Mouse (Mus musculus) A20 (cell line): ENCODE results near the gene Ankrd13b.
A peak's percentile ranks its signal among the peaks of the same experiment; 100 is the strongest.

Experiments
- DNase-seq: peaks from one replicate; pipeline ENCODE4 v3.0.0-alpha.2; 2011; ENCODE audit warnings: low read depth, low spot score

Ankrd13b gene

GRCm38 (mm10) chr11:77462283-77463100 lies 27.0 kb downstream of the Ankrd13b start, which contains the start of gene Coro6:
Coro6 (plus strand) TSS chr11:77462411.
- peak; percentile 81 for DNase-seq

GRCm38 (mm10) chr11:77461856-77462255 lies 27.6 kb downstream of the Ankrd13b start:
- no peak for DNase-seq

- peak; percentile 24 for DNase-seq
These were observed 32.6 kb downstream of the Ankrd13b start for GRCm38 (mm10) chr11:77456866-77457265.

- no peak for DNase-seq
These were observed 33.5 kb downstream of the Ankrd13b start for GRCm38 (mm10) chr11:77455770-77456510.

- DNase-seq: no peak
These were observed 36.1 kb downstream of the Ankrd13b start for GRCm38 (mm10) chr11:77453388-77453787.

- DNase-seq: no peak
These were observed 37.8 kb downstream of the Ankrd13b start for GRCm38 (mm10) chr11:77451670-77452069.

- no peak for DNase-seq
These were observed 40.3 kb downstream of the Ankrd13b start for GRCm38 (mm10) chr11:77449224-77449623.

- peak; percentile 95 for DNase-seq
These were observed 42.8 kb downstream of the Ankrd13b start for GRCm38 (mm10) chr11:77446628-77447041.

GRCm38 (mm10) chr11:77444939-77445338 lies 44.5 kb downstream of the Ankrd13b start:
- DNase-seq: no peak

GRCm38 (mm10) chr11:77442186-77443170 lies 47.0 kb downstream of the Ankrd13b start:
- peak; percentile 53 for DNase-seq

GRCm38 (mm10) chr11:77441020-77441419 lies 48.5 kb downstream of the Ankrd13b start:
- DNase-seq: no peak

GRCm38 (mm10) chr11:77440081-77440480 lies 49.4 kb downstream of the Ankrd13b start:
- no peak for DNase-seq

GRCm38 (mm10) chr11:77437026-77437425 lies 52.5 kb downstream of the Ankrd13b start:
- DNase-seq: no peak

GRCm38 (mm10) chr11:77428446-77428845 lies 61.0 kb downstream of the Ankrd13b start:
- no peak for DNase-seq

- DNase-seq: no peak
These were observed 66.2 kb downstream of the Ankrd13b start for GRCm38 (mm10) chr11:77423175-77423859.
